Mouse (Mus musculus) thymus, postnatal 0 days (tissue): ENCODE data around the gene Tcf3. TPM values are rescaled to one million over a fixed set of nuclear protein-coding genes. Genes with fewer than 3 reads are reported as not detected.

ENCODE experiments used
- DNase-seq: peaks from one replicate; pipeline ENCODE4 v3.0.0-alpha.2; 2015; ENCODE audit warnings: low spot score
- polyA plus RNA-seq: library from polyadenylated mRNA; unstranded; fragments of >200 nt; fragmentation: Nextera tagmentation; extraction: Ambion mirVana; gene quantifications from 2 replicates; pipeline ENCODE4 v1.2.1, GENCODE M21; 2015

Gene Tcf3
- polyA plus RNA-seq = 89.7 and 96.8 TPM in 2 replicates

GRCm38 (mm10) chr10:80433513-80434232, at the start of gene Tcf3:
Gene Tcf3 (minus strand): TSS chr10:80433647.
- peak; percentile 97 for DNase-seq

- DNase-seq = peak; percentile 71
Measured at GRCm38 (mm10) chr10:80481002-80481401, 47.6 kb upstream of the Tcf3 start.

GRCm38 (mm10) chr10:80478531-80478930, 45.1 kb upstream of the Tcf3 start:
- DNase-seq = no peak

- peak; percentile 83 for DNase-seq
Measured at GRCm38 (mm10) chr10:80475290-80475959, 42.0 kb upstream of the Tcf3 start.

- DNase-seq = no peak
Measured at GRCm38 (mm10) chr10:80465066-80465465, 31.6 kb upstream of the Tcf3 start.

GRCm38 (mm10) chr10:80464381-80465035, 31.1 kb upstream of the Tcf3 start:
- no peak for DNase-seq

GRCm38 (mm10) chr10:80461346-80461745, 27.9 kb upstream of the Tcf3 start:
- DNase-seq = no peak

- DNase-seq = no peak
Measured at GRCm38 (mm10) chr10:80460324-80460723, 26.9 kb upstream of the Tcf3 start.

- DNase-seq = no peak
Measured at GRCm38 (mm10) chr10:80459671-80460070, 26.2 kb upstream of the Tcf3 start.

GRCm38 (mm10) chr10:80459236-80459635, 25.8 kb upstream of the Tcf3 start:
- no peak for DNase-seq

GRCm38 (mm10) chr10:80455697-80456096, 22.2 kb upstream of the Tcf3 start:
- DNase-seq = no peak

- DNase-seq = no peak
Measured at GRCm38 (mm10) chr10:80454781-80455180, 21.3 kb upstream of the Tcf3 start.

- DNase-seq = no peak
Measured at GRCm38 (mm10) chr10:80453601-80454000, 20.2 kb upstream of the Tcf3 start.

- no peak for DNase-seq
Measured at GRCm38 (mm10) chr10:80450599-80450998, 17.2 kb upstream of the Tcf3 start.

- DNase-seq = peak; percentile 89
Measured at GRCm38 (mm10) chr10:80445898-80446601, 12.6 kb upstream of the Tcf3 start.

- DNase-seq = no peak
Measured at GRCm38 (mm10) chr10:80445052-80445451, 11.6 kb upstream of the Tcf3 start.

GRCm38 (mm10) chr10:80444339-80445045, 11.0 kb upstream of the Tcf3 start:
- DNase-seq = no peak

- no peak for DNase-seq
Measured at GRCm38 (mm10) chr10:80443575-80444278, 10.3 kb upstream of the Tcf3 start.

GRCm38 (mm10) chr10:80442989-80443388, 9.5 kb upstream of the Tcf3 start:
- DNase-seq = no peak

- DNase-seq = no peak
Measured at GRCm38 (mm10) chr10:80441598-80441997, 8.2 kb upstream of the Tcf3 start.
